Mouse (Mus musculus) limb, embryonic 11.5 days (tissue): ENCODE results near the gene Me3. TPM values are rescaled to one million over a fixed set of nuclear protein-coding genes. Genes with fewer than 3 reads are reported as not detected.

ENCODE experiments used
- ATAC-seq: fragments of 200-750 bp; cut with Nextera tagmentation; 2 replicates; pipeline ENCODE4 v1.8.0; 2017; ENCODE audit warnings: low read depth; ENCODE audit not compliant: insufficient number of reproducible peaks, low FRiP score, low TSS enrichment
- DNase-seq: peaks from one replicate; pipeline ENCODE4 v3.0.0-alpha.2; 2015; ENCODE audit warnings: low spot score
- H3K27ac ChIP-seq: fragments of 300-500 bp; sonication (generic); replicated peaks from 2 replicates; pipeline ENCODE4 v1.5.1; 2014; ENCODE audit warnings: low read depth, mild to moderate bottlenecking, low read length
- H3K27me3 ChIP-seq: fragments of 300-500 bp; sonication (generic); 2 replicates; pipeline ENCODE4 v1.6.1; 2014; ENCODE audit warnings: mild to moderate bottlenecking, low read length, mixed read lengths; ENCODE audit not compliant: control insufficient read depth, insufficient read depth
- H3K36me3 ChIP-seq: fragments of 300-500 bp; sonication (generic); 2 replicates; pipeline ENCODE4 v1.6.1; 2014; ENCODE audit warnings: mild to moderate bottlenecking, low read length, moderate library complexity, mixed read lengths; ENCODE audit not compliant: control insufficient read depth, insufficient read depth
- H3K4me1 ChIP-seq: fragments of 300-500 bp; sonication (generic); 2 replicates; pipeline ENCODE4 v1.6.1; 2014; ENCODE audit warnings: low read length, mixed read lengths; ENCODE audit not compliant: control insufficient read depth, insufficient read depth
- H3K4me2 ChIP-seq: fragments of 300-500 bp; sonication (generic); 2 replicates; pipeline ENCODE4 v1.6.1; 2014; ENCODE audit warnings: low read depth, mild to moderate bottlenecking, moderate library complexity; ENCODE audit not compliant: severe bottlenecking
- H3K4me3 ChIP-seq: fragments of 300-500 bp; sonication (generic); 2 replicates; pipeline ENCODE4 v1.5.1; 2014; ENCODE audit warnings: low read depth, low read length
- H3K9ac ChIP-seq: fragments of 300-500 bp; sonication (generic); 2 replicates; pipeline ENCODE4 v1.6.1; 2014; ENCODE audit warnings: mild to moderate bottlenecking, low read length
- H3K9me3 ChIP-seq: fragments of 300-500 bp; sonication (generic); 2 replicates; pipeline ENCODE4 v1.6.1; 2016; ENCODE audit warnings: low read length; ENCODE audit not compliant: control insufficient read depth
- WGBS: fragments of 180-500 bp; shearing (Covaris S2); extraction: QIAGEN DNeasy Blood & Tissue Kit; methylation state at CpG from one replicate; pipeline ENCODE4 v1.1.7; 2014; 5-methylcytosine and 5-hydroxymethylcytosine counted together
- polyA plus RNA-seq: library from polyadenylated mRNA; unstranded; fragments of >200 nt; fragmentation: Nextera tagmentation; extraction: Ambion mirVana; gene quantifications from 2 replicates; pipeline ENCODE4 v1.2.1, GENCODE M21; 2014

Me3 gene
- polyA plus RNA-seq, 1 experiment from 2014 or later: 0.29 TPM

DNA sequence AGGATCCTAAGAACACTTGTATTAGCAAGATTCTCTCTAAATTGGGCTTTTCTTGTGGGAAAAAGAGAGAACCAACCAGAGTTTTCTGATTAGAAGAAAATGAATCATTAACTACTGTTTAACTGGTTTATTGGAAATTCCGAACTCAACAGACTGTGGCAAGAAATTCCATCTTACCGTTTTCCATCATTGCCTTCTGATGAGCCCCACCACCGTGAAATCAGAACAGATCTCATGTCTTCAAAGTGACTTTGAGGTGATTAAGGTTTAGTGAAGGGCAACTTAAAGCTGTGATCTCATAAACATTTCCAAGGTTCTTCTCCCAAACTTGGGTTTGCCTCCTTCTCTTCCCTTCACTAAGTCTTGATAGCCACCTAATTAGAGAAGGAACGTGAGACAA is 8.9 kb upstream of the Me3 start:
- H3K4me2 ChIP-seq: no peak overlapping the region
- H3K4me3 ChIP-seq: no peak overlapping the region
- H3K27ac ChIP-seq: no peak overlapping the region
- H3K4me1 ChIP-seq: no peaks in the 10 kb centered on the region
- DNase-seq (no peak), ATAC-seq (no peak)
- H3K36me3 ChIP-seq: no peaks in the 10 kb centered on the region
- no peak overlapping the region for H3K9ac ChIP-seq
- H3K27me3 ChIP-seq: no peaks in the 10 kb centered on the region
- H3K9me3 ChIP-seq: no peaks in the 10 kb centered on the region
- WGBS: 81% methylated on average over 4 of the region's 4 CpGs

DNA sequence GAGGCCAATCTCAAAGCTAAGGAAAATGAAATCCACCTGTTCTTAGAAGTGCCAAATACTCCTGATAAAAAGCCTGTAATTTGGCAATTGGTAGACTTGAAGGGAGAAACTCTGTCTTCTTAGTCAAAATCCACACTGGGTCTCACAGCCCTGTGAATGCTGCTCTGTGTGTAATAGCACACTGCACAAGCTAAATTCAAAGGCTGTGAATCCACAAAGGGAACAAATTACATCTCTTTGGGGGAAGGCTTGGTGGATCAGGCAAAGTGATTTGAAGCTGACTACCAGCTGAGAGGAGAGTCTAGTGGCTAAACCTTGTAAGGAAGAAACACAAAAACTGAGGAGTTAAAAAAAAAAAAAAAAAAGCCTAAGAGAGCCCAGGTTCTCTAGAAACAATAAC is 4.8 kb upstream of the Me3 start:
- H3K27ac ChIP-seq: no peak overlapping the region
- ATAC-seq: no peak

GRCm38 (mm10) chr7:89628006-89628405 is 4.2 kb upstream of the Me3 start:
- Histone ChIP-seq H3K9me3 (no peaks in the 10 kb centered on the region), H3K27ac (no peak overlapping the region), H3K36me3 (no peaks in the 10 kb centered on the region), H3K9ac (no peak overlapping the region), H3K4me2 (no peak overlapping the region), H3K4me3 (no peak overlapping the region), H3K27me3 (peaks cover 5% of the 10 kb centered on the region), H3K4me1 (0 out of 2 replicates have a peak, but pooled peaks cover 4% of the 10 kb centered on the region)
- WGBS: 47% methylated on average over 2 of the region's 2 CpGs
- ATAC-seq: no peak
- no peak for DNase-seq

More for the DNA sequence above, 4.8 kb upstream of the Me3 start:
- Histone ChIP-seq H3K9me3 (no peaks in the 10 kb centered on the region), H3K4me2 (no peak overlapping the region), H3K36me3 (no peaks in the 10 kb centered on the region), H3K4me1 (0 out of 2 replicates have a peak, but pooled peaks cover 3% of the 10 kb centered on the region), H3K9ac (no peak overlapping the region), H3K4me3 (no peak overlapping the region), H3K27me3 (peaks cover 4% of the 10 kb centered on the region)
- no peak for DNase-seq

- H3K36me3 ChIP-seq: no peaks in the 10 kb centered on the region
- H3K4me2 ChIP-seq: no peak overlapping the region
- no peak overlapping the region for H3K9ac ChIP-seq
- no peak overlapping the region for H3K27ac ChIP-seq
- no peak for DNase-seq
- no peak overlapping the region for H3K4me3 ChIP-seq
- 0 out of 2 replicates have a peak, but pooled peaks cover 4% of the 10 kb centered on the region for H3K4me1 ChIP-seq
- ATAC-seq: no peak
- 87% methylated on average over 4 of the region's 4 CpGs for WGBS
- H3K27me3 ChIP-seq: peaks cover 5% of the 10 kb centered on the region
- no peaks in the 10 kb centered on the region for H3K9me3 ChIP-seq
Observed at GRCm38 (mm10) chr7:89629006-89629405, 3.2 kb upstream of the Me3 start.

DNA sequence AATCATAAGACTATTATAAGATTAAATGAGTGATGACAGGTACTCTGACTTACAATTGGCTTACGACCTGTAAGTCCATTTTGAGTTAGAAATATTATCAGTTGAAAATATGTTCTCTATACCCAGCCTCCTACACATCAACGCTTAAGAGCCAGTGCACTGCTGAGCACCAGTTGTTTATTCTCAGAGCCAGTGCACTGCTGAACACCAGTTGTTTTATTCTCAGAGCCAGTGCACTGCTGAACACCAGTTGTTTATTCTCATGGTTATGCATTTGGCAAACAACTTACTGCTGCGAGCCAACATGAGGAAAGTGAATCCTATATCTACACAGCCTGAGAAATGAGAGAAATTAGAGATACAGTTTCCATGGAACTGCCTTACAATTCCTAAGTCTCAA is 2.3 kb upstream of the Me3 start:
- ATAC-seq: no peak

DNA sequence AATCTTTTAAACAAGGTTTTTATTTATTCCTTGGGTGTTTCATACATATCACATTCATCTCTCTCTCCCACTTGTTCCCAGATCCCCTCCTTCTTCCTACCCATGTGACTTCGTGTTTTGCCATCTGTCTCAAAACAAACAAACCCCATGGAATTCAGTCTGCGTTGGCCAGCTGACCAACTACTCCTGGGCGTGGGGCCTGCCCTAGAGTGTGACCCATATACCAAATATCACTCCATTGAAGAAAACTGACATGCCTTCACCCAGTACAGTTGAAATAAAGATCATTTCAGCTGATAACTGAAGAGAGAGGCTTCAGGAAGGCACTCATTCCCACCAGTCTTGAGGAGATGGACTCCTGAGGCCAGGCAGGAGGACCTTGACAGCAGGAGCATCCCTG is 1.4 kb upstream of the Me3 start:
- Histone ChIP-seq H3K36me3 (no peaks in the 10 kb centered on the region), H3K27ac (no peak overlapping the region), H3K4me2 (no peak overlapping the region), H3K4me1 (0 out of 2 replicates have a peak, but pooled peaks cover 4% of the 10 kb centered on the region), H3K9me3 (no peaks in the 10 kb centered on the region), H3K4me3 (no peak overlapping the region), H3K27me3 (peaks cover 5% of the 10 kb centered on the region), H3K9ac (no peak overlapping the region)
- WGBS: 71% methylated on average over 3 of the region's 3 CpGs
- no peak for ATAC-seq
- DNase-seq: no peak

More for the DNA sequence above, 2.3 kb upstream of the Me3 start:
- Histone ChIP-seq H3K4me2 (no peak overlapping the region), H3K4me3 (no peak overlapping the region), H3K27ac (no peak overlapping the region), H3K36me3 (no peaks in the 10 kb centered on the region), H3K9ac (no peak overlapping the region), H3K9me3 (no peaks in the 10 kb centered on the region), H3K4me1 (0 out of 2 replicates have a peak, but pooled peaks cover 4% of the 10 kb centered on the region), H3K27me3 (peaks cover 5% of the 10 kb centered on the region)
- no peak for DNase-seq
- 86% methylated on average over 3 of the region's 3 CpGs for WGBS

DNA sequence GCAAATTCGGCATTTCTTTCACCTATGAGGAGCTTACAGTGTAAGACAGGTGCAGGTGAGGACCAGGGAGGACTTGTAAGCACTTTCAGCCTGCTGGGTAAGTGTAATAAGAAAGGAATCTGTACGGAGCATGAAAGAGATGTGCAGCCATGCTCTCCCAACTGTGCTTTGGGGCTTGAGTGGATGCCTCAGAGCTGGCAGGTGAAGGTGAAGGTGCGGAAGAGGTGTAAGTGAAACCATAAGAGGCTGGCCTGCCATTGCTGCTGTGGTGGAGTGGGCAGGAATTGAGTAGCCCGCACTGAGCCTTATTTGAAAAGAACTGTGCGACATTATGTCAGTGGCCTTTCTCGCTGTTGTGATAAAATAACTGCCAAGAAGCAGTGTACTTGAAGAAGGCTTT is 8.3 kb downstream of the Me3 start:
- WGBS: 89% methylated on average over 6 of the region's 6 CpGs
- no peak overlapping the region for H3K4me3 ChIP-seq
- no peaks in the 10 kb centered on the region for H3K27me3 ChIP-seq
- H3K27ac ChIP-seq: no peak overlapping the region
- DNase-seq: no peak
- H3K4me1 ChIP-seq: no peaks in the 10 kb centered on the region
- no peaks in the 10 kb centered on the region for H3K36me3 ChIP-seq
- no peak overlapping the region for H3K4me2 ChIP-seq
- no peak for ATAC-seq
- no peak overlapping the region for H3K9ac ChIP-seq
- H3K9me3 ChIP-seq: no peaks in the 10 kb centered on the region

DNA sequence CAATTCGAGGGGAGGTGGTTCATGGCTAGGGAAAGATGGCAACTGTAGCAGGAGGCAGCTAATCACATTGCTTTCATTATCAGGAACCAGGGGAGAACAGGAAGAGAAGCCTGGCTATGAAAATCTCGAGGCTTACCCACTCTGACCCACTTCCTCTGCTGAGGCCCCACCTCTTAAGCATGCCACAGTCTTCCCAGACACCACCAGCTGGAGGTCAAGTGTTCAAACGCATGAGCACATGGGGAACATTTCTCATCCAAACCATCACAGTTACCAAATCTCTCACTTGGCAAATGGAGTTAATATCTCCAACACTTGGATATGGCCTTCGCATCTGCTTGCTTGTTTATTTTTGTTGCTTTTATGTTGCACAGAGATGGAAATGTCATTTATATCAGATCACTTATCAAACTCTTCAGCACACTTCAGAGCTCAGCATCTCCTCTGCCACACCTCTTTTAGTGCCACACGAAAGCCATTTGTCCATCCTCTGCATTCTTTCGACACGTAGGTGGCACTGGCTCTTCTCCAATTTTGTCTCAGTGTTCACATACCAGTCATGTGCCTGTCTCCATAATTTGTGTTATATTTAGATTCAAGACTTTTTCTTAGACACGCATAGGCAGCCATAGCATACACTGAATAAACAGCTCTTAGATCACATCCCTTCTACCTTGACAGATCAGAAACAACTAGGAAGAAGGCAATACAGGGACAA is 8.9 kb downstream of the Me3 start:
- H3K4me3 ChIP-seq: no peak overlapping the region
- no peaks in the 10 kb centered on the region for H3K27me3 ChIP-seq
- DNase-seq: no peak
- no peaks in the 10 kb centered on the region for H3K36me3 ChIP-seq
- H3K4me2 ChIP-seq: no peak overlapping the region
- no peaks in the 10 kb centered on the region for H3K9me3 ChIP-seq
- H3K4me1 ChIP-seq: no peaks in the 10 kb centered on the region
- no peak overlapping the region for H3K9ac ChIP-seq
- ATAC-seq: no peak
- H3K27ac ChIP-seq: no peak overlapping the region
- 87% methylated on average over 8 of the region's 8 CpGs for WGBS

- no peak overlapping the region for H3K4me3 ChIP-seq
Observed at GRCm38 (mm10) chr7:89645015-89645414, 12.8 kb downstream of the Me3 start.

More at GRCm38 (mm10) chr7:89645015-89645414, 12.8 kb downstream of the Me3 start:
- no peaks in the 10 kb centered on the region for H3K36me3 ChIP-seq
- DNase-seq: no peak
- ATAC-seq: no peak
- no peaks in the 10 kb centered on the region for H3K9me3 ChIP-seq
- H3K9ac ChIP-seq: no peak overlapping the region
- H3K27me3 ChIP-seq: no peaks in the 10 kb centered on the region
- no peak overlapping the region for H3K4me2 ChIP-seq
- no peak overlapping the region for H3K27ac ChIP-seq
- no peaks in the 10 kb centered on the region for H3K4me1 ChIP-seq
- WGBS: 68% methylated on average over 3 of the region's 3 CpGs
